Mouse (Mus musculus) myocyte (in vitro differentiated cells): Measurements from ENCODE around the gene Wfikkn2.

Source experiments
- CEBPB ChIP-seq: IDR thresholded peaks from 2 replicates; pipeline ENCODE4 v1.6.1; 2011; ENCODE audit warnings: mild to moderate bottlenecking, moderate library complexity; ENCODE audit not compliant: poor library complexity, insufficient read depth, severe bottlenecking
- E2F4 ChIP-seq: IDR thresholded peaks from one replicate; pipeline ENCODE4 v1.6.1; 2011; ENCODE audit warnings: mild to moderate bottlenecking, control low read depth, moderate library complexity; ENCODE audit not compliant: insufficient read depth
- POLR2A ChIP-seq: IDR thresholded peaks from one replicate; pipeline ENCODE4 v1.6.1; 2011; ENCODE audit warnings: low read depth, mild to moderate bottlenecking, control low read depth, moderate library complexity; ENCODE audit not compliant: insufficient read length

DNA sequence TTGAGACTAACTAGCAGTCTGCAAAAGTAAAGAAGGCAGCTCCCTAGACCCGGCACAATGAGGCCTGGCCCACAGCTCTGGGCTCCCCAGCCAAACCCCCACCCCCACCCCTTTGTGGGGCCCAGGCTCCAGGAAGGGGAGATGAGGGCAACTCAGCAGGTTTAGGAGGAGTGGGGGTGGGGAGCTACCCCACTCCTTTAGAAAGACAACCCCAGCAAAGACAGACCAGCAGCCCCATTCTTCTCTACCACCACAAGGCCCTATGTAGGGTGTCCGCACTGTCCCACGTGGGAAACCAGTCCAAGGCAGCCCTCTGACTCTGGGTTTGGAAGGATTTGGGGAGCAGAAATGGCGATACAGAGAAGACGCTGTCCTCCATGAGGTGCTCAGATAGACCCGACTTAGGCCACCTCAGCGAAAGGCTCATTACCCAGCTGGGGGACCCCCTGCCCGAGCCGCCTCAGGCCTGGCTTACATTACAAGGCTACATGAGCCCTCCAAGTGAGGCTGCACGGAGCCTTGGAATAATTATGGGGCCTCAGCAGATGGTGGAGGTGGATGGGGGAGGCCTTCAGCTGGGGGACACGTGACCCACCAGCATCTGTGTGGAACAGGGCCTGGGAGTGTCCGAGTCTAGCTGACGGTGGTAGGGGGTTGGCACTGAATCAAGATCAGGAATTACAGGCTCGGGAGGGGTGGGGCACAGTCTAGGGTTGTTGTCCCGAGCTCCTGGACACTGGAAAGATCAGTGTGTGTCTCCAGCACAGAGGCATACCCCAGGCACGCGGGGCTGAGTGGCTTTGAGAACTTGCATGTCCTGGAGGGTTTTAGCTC is at the start of gene Wfikkn2:
- TF ChIP-seq E2F4 (no peak), POLR2A (no peak), CEBPB (no peak)
